Mouse (Mus musculus) telencephalon, adult 2 months (tissue): ENCODE measurements around the gene Trub1.

ENCODE experiments used
- DNase-seq: peaks from one replicate; pipeline ENCODE4 v3.0.0-alpha.2; 2011; ENCODE audit warnings: low read depth, low spot score

Gene Trub1

DNA sequence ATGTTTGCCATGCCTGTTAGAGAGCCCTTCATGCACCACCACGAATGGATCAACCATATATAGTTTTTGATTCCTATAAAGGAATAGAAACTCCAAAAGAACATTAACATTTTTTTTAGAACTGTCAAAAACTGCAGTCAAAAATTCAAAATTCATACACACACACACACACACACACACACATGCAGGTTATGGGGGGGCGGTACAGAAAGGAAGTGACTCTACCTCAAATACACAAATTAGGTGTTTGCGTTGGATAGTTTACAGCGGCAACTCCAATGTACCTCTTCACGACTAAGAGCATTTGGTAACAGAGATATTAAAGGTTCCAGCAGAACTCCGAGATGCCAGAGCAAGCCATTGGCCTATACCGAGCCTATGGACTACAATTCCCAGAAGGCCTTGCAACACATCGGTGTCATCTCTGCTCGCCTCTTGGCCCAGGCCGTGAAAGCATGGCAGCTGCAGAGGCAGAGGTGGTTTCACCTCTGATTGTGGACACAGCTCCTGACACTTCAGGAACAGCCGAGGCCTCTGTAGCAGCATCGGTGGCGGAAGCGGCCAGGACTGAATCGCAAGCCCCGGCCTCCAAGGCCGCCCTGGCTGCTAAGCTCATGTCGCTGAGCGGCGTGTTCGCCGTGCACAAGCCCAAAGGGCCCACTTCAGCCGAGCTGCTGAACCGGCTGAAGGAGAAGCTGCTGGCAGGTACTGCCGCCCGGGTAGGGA is at the start of gene Trub1:
Gene Trub1 (plus strand): TSS at position 421 of the 726 bp plus-strand sequence.
- peak; percentile 91 for DNase-seq

DNA sequence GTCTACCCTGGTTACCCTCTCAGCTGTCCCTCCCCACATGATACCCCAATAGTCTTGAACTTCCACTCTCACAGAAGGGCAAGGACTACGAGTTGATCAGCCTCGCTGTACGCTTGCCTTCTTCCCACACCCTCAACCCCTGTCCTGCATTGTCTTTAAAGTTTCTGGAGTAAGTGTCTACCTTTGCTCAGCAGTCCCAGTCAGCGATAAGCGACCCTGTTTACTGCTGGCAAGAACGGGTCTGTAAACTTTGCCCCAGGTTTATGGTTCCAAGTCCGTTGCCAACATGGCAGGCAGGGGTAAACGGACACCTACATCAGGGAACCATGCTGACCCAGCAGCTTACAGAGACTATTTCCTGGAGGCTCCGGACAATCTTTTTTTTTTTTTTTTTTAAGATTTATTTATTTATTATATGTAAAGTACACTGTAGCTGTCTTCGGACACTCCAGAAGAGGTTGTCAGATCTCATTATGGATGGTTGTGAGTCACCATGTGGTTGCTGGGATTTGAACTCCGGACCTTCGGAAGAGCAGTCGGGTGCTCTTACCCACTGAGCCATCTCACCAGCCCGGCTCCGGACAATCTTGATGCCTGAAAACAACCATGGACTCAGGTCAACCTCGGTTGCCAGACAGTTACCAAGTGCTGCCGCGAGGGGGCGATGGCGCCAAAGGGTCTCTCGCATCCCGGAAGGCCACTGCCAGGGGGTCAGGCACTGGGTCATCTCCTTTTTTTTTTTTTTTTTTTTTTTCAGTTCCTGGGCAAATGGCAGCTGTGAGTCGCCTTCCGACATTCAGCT is 48.8 kb upstream of the Trub1 start:
- DNase-seq: no peak

DNA sequence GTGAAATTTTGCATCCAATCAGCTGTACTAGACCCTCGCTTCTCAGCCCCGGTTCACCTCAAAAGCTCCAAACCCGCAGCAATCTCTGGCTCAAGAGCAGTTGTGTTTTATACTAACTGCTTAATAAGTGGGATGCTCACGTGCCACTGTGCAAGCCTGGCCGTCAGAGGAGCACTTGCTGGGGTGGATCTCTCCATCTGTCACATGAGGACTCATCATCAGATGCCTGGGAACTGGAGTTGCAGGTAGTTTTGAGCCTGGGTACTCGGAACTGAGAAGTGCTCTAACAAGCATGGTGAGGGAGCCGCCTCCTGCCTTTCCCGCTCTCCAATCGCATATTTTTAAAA is 48.2 kb upstream of the Trub1 start:
- DNase-seq: no peak

DNA sequence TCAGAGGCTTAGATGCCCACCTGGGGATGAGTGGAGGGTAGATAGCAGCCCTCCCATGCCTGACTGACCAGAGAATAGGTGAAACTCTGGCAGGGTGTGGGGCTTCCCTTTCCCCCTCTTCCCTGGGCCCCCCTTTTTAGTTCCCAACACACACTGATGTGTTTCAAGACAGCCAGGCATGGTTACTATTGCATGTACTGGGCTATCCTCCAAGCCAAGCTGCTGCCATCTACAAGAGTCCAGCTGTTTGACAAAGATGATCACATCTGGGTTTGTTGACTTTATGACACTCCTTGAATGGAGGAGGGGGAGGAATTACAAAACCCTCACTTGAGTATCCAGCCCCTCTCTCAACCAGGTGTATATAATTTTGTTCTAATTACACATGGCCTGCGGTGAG is 44.8 kb upstream of the Trub1 start:
- DNase-seq: no peak

DNA sequence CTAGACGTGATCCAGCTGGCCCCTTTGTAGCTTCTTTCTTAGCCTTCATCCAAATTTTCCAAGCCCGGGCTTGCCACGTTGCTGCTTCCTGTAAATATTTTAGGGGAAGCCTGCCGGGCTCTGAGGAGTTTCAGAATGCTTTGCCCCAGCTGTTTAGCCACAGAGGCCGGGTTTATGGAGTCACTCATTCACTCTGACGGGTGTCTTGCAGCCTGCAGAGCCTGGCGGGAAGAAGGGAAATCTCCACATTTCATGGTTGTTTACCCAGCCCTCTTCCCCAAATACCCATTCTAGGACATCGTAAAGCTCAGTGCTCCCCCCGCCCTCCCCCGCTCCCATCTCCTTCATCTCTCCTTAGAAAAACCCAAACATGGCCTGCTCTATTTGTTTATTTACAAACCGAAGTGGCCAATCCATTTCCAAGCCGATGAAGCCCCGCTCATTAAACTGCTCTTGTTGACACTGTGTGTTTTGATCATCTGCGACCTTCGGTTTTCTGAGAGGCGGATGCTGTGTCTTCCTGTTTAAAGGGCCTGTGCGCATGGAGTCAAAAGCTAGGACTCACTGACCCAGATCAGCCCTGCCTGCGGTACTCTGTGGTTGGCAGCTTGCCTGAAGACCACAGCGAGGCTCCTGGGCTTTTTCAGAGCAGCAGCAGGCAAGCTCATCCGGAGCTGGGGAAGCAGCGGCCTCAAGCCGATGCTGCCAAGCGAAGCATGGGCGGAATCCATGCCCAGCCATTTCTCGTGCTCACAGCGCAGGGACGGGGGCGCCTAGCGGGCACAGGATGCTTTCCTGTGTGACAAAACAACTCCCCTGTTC is 41.1 kb upstream of the Trub1 start:
- DNase-seq: peak; percentile 29

DNA sequence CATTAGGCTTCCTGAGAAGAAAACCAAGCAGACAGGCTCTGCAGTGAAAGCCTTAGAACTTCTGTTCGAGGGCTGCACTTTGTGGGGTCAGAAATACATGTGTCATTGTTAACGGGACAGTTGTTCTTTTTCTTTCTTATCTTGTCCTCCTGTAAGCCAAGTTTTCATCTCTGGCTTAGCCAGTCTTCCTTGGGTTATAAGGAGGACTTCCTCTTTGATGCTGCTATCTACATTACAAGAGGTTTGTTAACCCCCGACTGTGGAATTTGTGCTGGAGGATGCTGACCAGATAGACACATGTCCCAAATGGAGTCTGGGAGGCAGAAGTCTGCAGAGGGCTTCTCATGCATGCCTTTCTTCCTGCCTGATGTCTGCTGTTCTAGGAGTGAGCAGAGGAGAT is 39.5 kb upstream of the Trub1 start:
- DNase-seq: no peak

DNA sequence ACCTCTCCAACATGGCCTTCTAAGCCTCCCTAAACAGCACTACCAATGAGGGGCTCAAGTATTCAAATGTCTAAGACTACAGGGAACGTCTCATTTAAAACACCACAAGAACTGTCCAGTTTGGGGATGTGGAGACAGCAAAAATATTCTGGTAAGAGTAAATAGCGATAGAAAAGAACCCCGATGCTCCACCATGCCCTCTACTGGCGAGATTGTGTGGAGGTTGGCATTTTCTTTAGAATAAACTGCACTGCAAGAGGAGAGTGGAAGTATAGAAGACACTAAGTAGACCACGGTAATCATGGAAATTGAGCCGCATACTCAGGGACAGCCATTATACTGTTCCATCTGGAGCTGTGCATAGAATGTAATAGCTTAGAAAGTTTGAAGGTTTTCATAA is 38.8 kb upstream of the Trub1 start:
- no peak for DNase-seq

DNA sequence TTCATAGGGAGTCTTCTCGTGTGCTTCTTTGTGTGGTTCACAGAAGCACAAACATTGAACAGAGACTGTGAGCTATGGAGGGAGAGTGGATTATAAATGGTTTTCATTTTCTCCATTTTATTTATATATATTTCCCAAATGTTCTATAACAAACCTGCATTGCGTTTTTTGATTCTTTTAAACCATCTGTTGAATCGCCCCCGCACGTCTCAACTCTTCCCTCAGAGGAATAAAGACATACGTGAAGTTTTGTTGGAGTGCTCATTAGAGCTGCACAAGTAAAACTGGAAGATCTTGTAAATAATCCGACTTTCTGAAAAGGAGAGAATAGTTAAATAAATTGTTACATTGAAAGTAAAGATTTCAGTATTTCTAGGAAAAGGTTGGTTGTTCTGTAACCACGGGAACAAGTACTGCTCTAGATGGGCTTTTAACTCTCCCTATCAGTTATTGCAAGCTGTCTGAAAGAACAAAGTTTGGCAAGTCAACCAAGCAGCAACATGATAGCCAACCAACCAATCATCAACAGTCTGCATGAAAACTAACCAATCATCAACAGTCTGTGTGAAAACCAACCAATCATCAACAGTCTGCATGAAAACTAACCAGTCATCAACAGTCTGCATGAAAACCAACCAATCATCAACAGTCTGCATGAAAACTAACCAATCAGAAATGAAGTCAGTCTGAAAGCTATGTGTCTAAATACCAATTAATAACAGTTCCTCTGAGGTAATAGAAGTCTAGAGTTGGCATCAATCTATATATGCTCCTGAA is 37.5 kb upstream of the Trub1 start:
- peak; percentile 45 for DNase-seq

DNA sequence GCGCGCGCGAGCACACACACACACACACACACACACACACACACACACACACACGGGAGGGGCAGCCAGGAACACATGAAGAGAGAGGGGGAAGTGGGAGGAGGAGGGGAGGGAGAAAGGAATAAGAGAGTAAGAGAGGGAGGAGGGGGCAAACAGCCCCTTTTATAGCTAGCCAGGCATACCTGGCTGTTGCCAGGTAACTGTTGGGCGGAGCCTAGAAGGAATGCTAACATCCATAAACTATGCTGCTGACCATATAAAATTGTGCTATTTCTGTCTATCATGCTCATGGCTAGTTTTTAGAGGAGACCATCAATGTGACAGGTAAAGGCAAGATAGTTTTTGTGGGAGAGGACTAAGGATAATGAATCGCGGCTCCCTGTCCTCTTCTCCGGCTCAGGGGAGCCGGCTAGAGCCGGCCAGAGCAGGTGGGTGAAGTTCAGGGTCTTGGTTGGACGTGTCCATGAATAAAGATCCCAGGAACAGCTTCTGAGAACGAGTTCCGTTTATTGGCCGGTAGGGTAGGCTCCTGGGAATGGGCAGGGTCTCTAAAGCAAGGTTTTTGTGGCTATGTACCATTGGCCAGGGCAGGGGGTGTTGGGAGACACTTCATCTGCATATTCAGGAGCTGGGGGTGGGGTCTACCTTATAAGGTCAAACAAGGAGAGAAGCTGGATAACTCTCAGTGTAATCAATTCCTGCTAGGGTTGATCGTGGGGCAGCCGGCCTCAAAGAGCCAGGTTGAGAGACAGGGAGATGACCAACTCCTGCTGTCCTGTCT is 34.7 kb upstream of the Trub1 start:
- DNase-seq: no peak

DNA sequence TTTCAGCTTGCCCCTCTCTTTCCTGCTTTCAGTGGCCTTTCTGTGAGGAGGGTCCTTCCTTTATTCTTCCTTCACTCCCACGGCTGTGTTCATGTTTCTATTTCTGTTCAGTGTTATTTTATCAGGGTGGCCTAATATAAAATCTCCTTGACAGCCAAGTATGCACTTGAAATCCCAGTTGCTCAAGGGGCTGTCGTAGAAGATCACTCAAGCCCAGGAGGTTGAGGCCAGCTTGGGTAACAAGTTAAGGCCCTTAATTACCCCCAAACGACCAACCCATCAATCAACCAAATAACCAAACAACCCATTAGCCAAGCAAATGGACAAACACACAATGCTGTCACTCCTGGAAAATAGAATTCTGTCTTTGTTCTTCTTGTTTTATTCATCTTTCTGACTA is 29.3 kb upstream of the Trub1 start:
- DNase-seq: no peak

DNA sequence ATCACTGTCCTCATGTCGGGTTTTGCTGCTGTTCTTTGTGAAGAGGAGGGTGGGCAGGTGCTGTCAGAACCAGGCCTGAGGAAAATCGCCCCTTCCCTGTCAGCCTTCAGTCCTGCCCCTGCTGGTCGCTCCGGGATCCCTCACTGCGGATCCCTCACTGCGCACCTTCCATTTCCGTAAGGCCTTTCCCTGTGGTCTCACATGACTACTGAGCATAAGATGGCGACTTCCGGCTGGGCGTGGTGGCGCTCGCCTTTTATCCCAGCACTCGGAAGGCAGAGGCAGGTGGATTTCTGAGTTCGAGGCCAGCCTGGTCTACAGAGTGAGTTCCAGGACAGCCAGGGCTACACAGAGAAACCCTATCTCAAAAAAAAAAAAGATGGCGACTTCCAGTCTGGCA is 27.4 kb upstream of the Trub1 start:
- DNase-seq: no peak

DNA sequence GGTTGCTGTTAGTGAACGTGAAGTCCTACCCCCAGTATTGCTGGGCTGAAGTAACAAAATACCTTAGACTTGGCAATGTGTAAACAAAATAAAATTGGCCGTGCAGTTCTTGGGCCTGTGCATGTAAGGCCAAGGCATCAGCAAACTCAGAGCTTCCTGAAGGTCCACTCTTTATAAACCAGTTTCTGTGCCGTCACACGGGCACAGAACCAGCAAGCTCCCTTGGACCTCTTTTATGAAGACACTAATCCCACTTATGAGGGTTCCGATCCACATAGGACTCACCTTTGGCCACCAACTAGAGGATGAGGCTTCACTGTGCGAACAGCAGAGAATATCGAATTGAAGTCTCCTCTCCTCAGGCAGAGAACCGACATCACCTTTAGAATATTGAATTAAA is 25.9 kb upstream of the Trub1 start:
- no peak for DNase-seq

DNA sequence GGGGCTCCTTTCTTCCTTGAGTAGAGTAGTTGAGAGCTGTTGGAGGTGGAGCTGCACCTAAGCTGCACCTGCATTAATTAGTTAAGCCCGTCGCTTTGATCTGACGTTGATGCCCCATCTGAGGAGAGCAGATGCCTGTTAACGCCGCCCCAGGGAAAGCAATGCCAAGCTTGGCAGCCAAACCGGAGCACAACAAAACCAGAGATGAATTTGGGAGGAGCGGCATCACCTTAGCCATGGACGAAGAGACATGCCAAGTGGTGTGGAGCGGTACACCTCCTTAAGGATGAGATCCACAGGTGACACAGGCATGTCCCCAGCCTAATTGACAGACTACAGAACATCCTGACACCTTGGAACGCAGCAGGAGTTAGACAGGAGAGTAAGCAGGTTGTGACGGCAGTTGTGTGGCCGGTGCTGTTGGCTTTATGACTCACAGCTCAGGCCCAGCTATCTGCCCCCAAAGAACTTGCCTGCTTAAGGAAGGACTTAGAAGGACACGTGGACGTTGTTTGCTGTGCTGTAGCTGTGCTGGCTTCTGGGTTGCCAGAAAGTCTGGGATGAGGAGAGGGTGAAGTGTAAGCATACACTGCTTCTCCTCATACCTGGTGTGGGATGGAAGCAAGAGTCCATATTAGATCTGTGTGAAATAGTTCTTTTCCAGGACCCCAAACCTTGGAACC is 24.8 kb upstream of the Trub1 start:
- no peak for DNase-seq

DNA sequence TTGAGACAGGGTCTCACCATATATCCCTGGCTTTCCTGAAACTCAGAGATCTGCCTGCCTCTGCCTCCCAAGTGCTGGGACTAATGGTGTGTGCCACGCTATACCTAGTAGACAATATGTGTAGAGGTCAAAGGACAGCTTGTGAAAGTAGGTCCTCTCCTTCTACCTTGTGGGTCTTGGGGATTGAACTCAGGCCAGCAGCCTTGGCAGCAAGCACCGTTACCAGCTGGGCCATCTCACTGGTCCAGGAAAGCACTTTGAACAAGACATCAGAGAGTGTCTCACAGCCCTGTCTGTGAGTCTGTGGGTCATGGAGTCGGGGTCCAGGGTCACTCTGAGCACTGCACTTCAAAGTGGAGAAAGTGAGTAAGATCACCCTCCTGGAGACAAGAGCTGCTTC is 24.1 kb upstream of the Trub1 start:
- DNase-seq: no peak

DNA sequence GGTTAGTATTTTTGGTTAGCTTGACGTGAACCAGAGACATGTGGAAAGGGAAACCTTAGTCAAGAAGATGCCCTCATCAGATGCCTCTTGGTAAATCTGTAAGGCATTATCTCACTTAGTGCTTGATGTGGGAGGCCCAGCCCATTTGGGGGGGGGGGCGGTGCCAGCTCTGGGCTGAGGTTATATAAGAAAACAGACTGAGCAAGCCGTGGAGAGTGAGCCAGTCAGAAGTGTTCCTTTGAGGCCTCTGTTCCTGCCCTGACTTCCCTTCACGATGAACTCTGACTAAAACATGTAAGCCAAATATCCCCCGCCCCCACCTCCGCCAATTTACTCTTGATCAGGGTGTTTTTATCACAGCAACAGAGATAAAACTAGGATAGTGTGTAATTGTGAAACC is 22.8 kb upstream of the Trub1 start:
- no peak for DNase-seq

DNA sequence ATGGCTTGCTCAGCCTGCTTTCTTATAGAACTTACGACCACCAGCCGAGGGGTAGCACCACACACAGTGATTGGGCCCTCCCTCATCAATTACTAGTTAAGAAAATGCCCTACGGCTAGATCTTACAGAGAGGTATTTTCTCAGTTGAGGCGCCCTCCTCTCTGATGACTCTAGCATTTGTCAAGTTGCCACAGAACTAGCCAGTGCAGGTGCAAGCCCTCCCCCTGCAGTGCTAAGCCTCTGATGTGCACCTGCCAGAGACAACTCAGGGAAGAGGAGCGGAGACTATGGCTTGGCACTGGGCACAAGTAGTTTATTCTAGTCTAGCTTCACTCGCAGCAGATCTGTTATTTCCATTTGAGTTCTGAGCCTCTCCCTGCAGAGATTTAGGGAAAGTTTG is 21.2 kb upstream of the Trub1 start:
- DNase-seq: no peak

DNA sequence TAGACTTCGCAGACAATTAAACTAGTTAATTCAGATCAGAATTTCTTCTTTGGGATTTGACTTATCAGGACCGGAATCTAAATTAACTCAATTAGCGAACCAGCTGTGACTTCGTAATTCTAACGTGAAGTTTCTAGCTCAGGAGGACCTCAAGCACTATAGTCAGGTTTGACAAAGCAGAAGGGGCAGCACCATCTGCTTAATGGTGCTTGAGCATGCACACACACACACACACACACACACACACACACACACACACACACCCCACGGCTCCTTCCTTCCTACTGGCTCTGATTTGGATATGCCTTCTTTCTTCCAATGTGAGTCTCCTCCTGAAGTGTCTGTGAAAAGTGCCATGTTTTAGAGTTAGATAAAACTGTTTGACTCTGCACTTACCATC is 18.7 kb upstream of the Trub1 start:
- DNase-seq: no peak

DNA sequence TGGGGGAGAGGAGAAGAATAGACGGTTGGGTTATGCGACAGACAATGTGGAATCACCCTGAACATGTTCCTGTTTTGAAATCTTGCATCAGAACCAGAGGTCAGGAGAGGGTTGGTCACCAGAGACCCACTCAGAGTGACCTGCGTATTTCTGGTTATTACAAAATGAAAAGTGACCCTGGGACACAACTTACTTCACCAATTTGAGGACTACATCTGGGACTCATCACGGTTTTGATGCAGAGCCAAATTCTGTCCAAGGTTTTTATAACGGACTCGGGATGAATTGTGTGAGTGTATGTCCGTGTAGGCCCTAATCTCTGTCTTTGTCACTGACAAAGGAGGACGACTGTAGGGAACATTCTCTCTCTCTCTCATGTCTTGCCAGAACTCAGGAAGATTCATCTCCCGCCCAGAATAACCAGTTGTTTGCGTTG is 16.1 kb upstream of the Trub1 start:
- no peak for DNase-seq

DNA sequence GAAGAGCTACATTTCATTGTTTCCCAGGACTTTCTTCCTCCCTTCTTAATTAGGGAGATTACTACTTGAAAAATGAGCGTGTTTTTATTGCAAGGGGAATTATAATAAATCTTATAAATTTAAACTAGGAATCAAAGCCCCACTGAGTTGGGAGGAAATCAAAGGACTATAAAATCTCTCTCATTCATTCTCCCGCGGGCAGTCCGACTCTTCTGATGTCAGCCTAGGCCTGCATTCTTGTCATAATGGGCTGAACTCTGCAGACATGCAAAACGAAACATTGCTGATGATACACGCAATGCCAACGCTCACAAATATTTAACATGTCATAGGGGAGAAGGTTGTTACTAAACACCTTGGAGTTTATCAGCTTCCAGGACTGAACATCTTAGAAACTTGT is 15.7 kb upstream of the Trub1 start:
- no peak for DNase-seq

DNA sequence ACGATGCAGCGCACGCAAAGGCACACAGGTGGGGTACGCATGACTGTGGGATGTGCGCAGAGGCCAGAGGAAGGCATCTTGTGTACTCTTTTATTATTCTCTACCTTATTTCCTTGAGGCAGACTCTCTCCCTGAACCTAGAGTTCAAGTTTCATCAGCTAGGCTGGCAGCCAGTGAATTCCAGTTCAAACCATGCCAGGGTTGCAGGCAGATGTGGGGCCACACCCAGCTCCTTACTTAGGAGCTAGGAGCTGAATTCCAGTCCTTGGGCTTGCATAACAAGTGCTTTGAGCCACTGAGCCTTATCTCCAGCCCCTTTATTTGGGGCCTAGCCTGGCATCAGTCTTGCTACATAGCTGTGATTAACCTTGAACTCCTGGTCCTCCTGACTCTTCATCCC is 13.4 kb upstream of the Trub1 start:
- no peak for DNase-seq
